7 mouse cellular contexts compared by ENCODE assay signal in genomic region chr14:105259035-105259880, GRCm38 (mm10). TPM values are rescaled to one million over a fixed set of nuclear protein-coding genes. Genes with fewer than 3 reads are reported as not detected.
A peak's percentile ranks its signal among the peaks of the same experiment; 100 is the strongest.
DNase-seq lines count a peak whose midpoint lies in the region; ATAC-seq and TF ChIP-seq lines count a peak whose summit lies in the region.

No protein-coding gene starts in this region.

- peak overlapping the region; percentile 94 for H3K9ac ChIP-seq in embryonic facial prominence, embryonic 14.5 days (ENCODE audit: low read depth, low read length)

- H3K27ac ChIP-seq in bone marrow macrophage, adult 2 months (ENCODE audit: insufficient read depth, low read depth, low read length) = peak overlapping the region; percentile 36; the same call in 1 of the 2 replicates
- peak overlapping the region; percentile 87 for H3K27ac ChIP-seq in embryonic facial prominence, embryonic 14.5 days (replicated peaks; ENCODE audit: low read depth, low read length)
- H3K27ac ChIP-seq in hindbrain, embryonic 10.5 days = peak overlapping the region; percentile 96

- peak overlapping the region; percentile 99 for H3K4me3 ChIP-seq in bone marrow macrophage, adult 2 months (ENCODE audit: insufficient read depth, low read length)
- peak overlapping the region; percentile 86 for H3K4me3 ChIP-seq in embryonic facial prominence, embryonic 14.5 days (ENCODE audit: low read depth, low read length)
- peak overlapping the region; percentile 88 for H3K4me3 ChIP-seq in hindbrain, embryonic 10.5 days

- 16% methylated on average over 16 of the region's 34 CpGs for WGBS in embryonic facial prominence, embryonic 14.5 days
- WGBS in hindbrain, embryonic 10.5 days = 14% methylated on average over 24 of the region's 34 CpGs

- peak; percentile 84 for ATAC-seq in embryonic facial prominence, embryonic 14.5 days (ENCODE audit: low read depth)
- peak; percentile 56 for ATAC-seq in megakaryocyte-erythroid progenitor cell, adult 5-6 weeks (replicated peaks; ENCODE audit: low FRiP score, low TSS enrichment, poor library complexity, severe bottlenecking)

- no peak for TF ChIP-seq CTCF in bone marrow macrophage, adult 2 months (IDR thresholded peaks at IDR 0.05; ENCODE audit: low read depth, low read length)

- H3K9me3 ChIP-seq in embryonic facial prominence, embryonic 14.5 days (ENCODE audit: control insufficient read depth, low read length) = no peaks in the 10 kb centered on the region
- H3K9me3 ChIP-seq in hindbrain, embryonic 10.5 days = no peaks in the 10 kb centered on the region

- no peaks in the 10 kb centered on the region for H3K27me3 ChIP-seq in embryonic facial prominence, embryonic 14.5 days (replicated peaks; ENCODE audit: control insufficient read depth, insufficient read depth, low read length)
- 0 out of 2 replicates have a peak, but pooled peaks cover 4% of the 10 kb centered on the region for H3K27me3 ChIP-seq in hindbrain, embryonic 10.5 days (ENCODE audit: insufficient read depth, poor library complexity, severe bottlenecking)

- H3K4me1 ChIP-seq in bone marrow macrophage, adult 2 months (ENCODE audit: control insufficient read depth, insufficient read depth, low read length) = no peaks in the 10 kb centered on the region
- H3K4me1 ChIP-seq in embryonic facial prominence, embryonic 14.5 days (ENCODE audit: control insufficient read depth, insufficient read depth, low read length) = no peaks in the 10 kb centered on the region; the same call in 1 of the 2 replicates
- peaks cover 14% of the 10 kb centered on the region for H3K4me1 ChIP-seq in hindbrain, embryonic 10.5 days (replicated peaks)

- peak overlapping the region; percentile 67 for H3K4me2 ChIP-seq in embryonic facial prominence, embryonic 14.5 days (ENCODE audit: low read depth, low read length)

- peak; percentile 57 for DNase-seq in Muller cell, postnatal 12 days (ENCODE audit: inconsistent ontology term)
- peak; percentile 44 for DNase-seq in embryonic facial prominence, embryonic 14.5 days (ENCODE audit: low spot score)
- peak; percentile 59 for DNase-seq in hindbrain, embryonic 10.5 days (ENCODE audit: low spot score)
- peak; percentile 23 to 37 for DNase-seq in layer of hippocampus, postnatal 25 days (ENCODE audit: extremely low spot score in 1 of 2, low spot score in 1 of 2)
- DNase-seq in spleen, postnatal 10 days (ENCODE audit: low spot score in 2 of 2) = peak; percentile 26 to 60

- TF ChIP-seq POLR2A in bone marrow macrophage, adult 2 months (IDR thresholded peaks at IDR 0.05; ENCODE audit: borderline replicate concordance, low read depth, low read length) = no peak

- H3K36me3 ChIP-seq in embryonic facial prominence, embryonic 14.5 days (ENCODE audit: control insufficient read depth, insufficient read depth, low read length) = no peaks in the 10 kb centered on the region
- H3K36me3 ChIP-seq in hindbrain, embryonic 10.5 days = no peaks in the 10 kb centered on the region

RNA-seq across cellular contexts. Expression of gene Ndfip2, which starts 0.9 kb away (rescaled TPM):
- polyA plus RNA-seq in bone marrow macrophage, adult 2 months (2012; ENCODE audit: insufficient read depth, insufficient read length, missing spikeins) = 29.4 and 33.6 TPM in 2 replicates
- polyA plus RNA-seq in embryonic facial prominence, embryonic 14.5 days (2014; fragmentation: Nextera tagmentation; extraction: Ambion mirVana) = 60.9 and 64.9 TPM in 2 replicates
- 48.4 and 58.9 TPM in 2 replicates for polyA plus RNA-seq in hindbrain, embryonic 10.5 days (2016; fragmentation: Nextera tagmentation; extraction: Ambion mirVana)
- 10 to 100 TPM; 90.3 to 94.9 TPM for total RNA-seq in layer of hippocampus, postnatal 25 days (2021)
- total RNA-seq in megakaryocyte-erythroid progenitor cell, adult 5-6 weeks (2014; fragmentation: Nextera tagmentation) = 13.6 and 14.7 TPM in 2 replicates
- total RNA-seq in megakaryocyte-erythroid progenitor cell, adult 5-6 weeks (2017) = 13.8 and 16.2 TPM in 2 replicates

Comparison
In these comparisons a context has a peak if more than half of its experiments do, and no peak if none do; other contexts are left out.
1. Peak in every context shown above with its lines: DNase-seq, ATAC-seq, H3K4me3 ChIP-seq and H3K27ac ChIP-seq.
2. H3K27ac ChIP-seq: peak in every context shown above with its lines; median percentile 96 in hindbrain, embryonic 10.5 days; 87 in embryonic facial prominence, embryonic 14.5 days; 36 in bone marrow macrophage, adult 2 months.